Comparison of ENCODE assay signal across 13 mouse cellular contexts in genomic region chr16:57437523-57438287, GRCm38 (mm10).
DNase-seq lines count a peak whose midpoint lies in the region; ATAC-seq lines count a peak whose summit lies in the region.
"Had no signal": no experiment of that assay in that cellular context is flagged by ENCODE, and none has a peak within 500 bp of the region (broad histone marks: within the 10 kb centered on the region; RNA-seq: fewer than 3 reads in every experiment).

No protein-coding gene starts in this region.

- H3K4me1 ChIP-seq in hindbrain, embryonic 13.5 days (replicated peaks) = peaks cover 15% of the 10 kb centered on the region
- H3K4me1 ChIP-seq in hindbrain, embryonic 10.5 days (replicated peaks) = no peaks in the 10 kb centered on the region
- H3K4me1 ChIP-seq in embryonic facial prominence, embryonic 15.5 days = peaks cover 25% of the 10 kb centered on the region
- peaks cover 36% of the 10 kb centered on the region for H3K4me1 ChIP-seq in limb, embryonic 12.5 days (replicated peaks)

- no peaks in the 10 kb centered on the region for H3K9me3 ChIP-seq in hindbrain, embryonic 13.5 days
- no peaks in the 10 kb centered on the region for H3K9me3 ChIP-seq in hindbrain, embryonic 10.5 days
- no peaks in the 10 kb centered on the region for H3K9me3 ChIP-seq in embryonic facial prominence, embryonic 15.5 days (replicated peaks)
- no peaks in the 10 kb centered on the region for H3K9me3 ChIP-seq in limb, embryonic 12.5 days
- H3K9me3 ChIP-seq: lung, embryonic 15.5 days had no signal

- no peaks in the 10 kb centered on the region for H3K36me3 ChIP-seq in hindbrain, embryonic 13.5 days
- no peaks in the 10 kb centered on the region for H3K36me3 ChIP-seq in hindbrain, embryonic 10.5 days
- no peaks in the 10 kb centered on the region for H3K36me3 ChIP-seq in embryonic facial prominence, embryonic 15.5 days
- no peaks in the 10 kb centered on the region for H3K36me3 ChIP-seq in limb, embryonic 12.5 days
- H3K36me3 ChIP-seq: lung, embryonic 15.5 days had no signal

- H3K4me2 ChIP-seq in hindbrain, embryonic 13.5 days = no peak overlapping the region
- H3K4me2 ChIP-seq in embryonic facial prominence, embryonic 15.5 days (replicated peaks) = peak overlapping the region; percentile 8; the same call in 1 of the 2 replicates
- H3K4me2 ChIP-seq in limb, embryonic 12.5 days = peak overlapping the region; percentile 21; the same call in 1 of the 2 replicates
- H3K4me2 ChIP-seq: lung, embryonic 15.5 days had no signal

- H3K4me3 ChIP-seq in hindbrain, embryonic 13.5 days = no peak overlapping the region
- no peak overlapping the region for H3K4me3 ChIP-seq in hindbrain, embryonic 10.5 days
- no peak overlapping the region for H3K4me3 ChIP-seq in embryonic facial prominence, embryonic 15.5 days (replicated peaks)
- H3K4me3 ChIP-seq in limb, embryonic 12.5 days (replicated peaks) = no peak overlapping the region
- H3K4me3 ChIP-seq: left cerebral cortex, adult 2 months; lung, embryonic 15.5 days had no signal

- no peak for DNase-seq in hindbrain, embryonic 10.5 days (ENCODE audit: low spot score)
- peak; percentile 49 for DNase-seq in Muller cell, postnatal 12 days (ENCODE audit: inconsistent ontology term)
- no peak for DNase-seq in urinary bladder, adult 2 months (ENCODE audit: low spot score)
- DNase-seq in gastrocnemius, adult 8-10 months (ENCODE audit: low spot score in 2 of 2) = no peak
- DNase-seq in layer of hippocampus, adult 9-11 months = no peak
- DNase-seq: kidney, adult 18-20 months; thymus, postnatal 4 days had no signal

- WGBS in hindbrain, embryonic 13.5 days = 76% methylated on average over 11 of the region's 11 CpGs
- 89% methylated on average over 11 of the region's 11 CpGs for WGBS in hindbrain, embryonic 10.5 days
- WGBS in embryonic facial prominence, embryonic 15.5 days = 24% methylated on average over 11 of the region's 11 CpGs
- WGBS in limb, embryonic 12.5 days = 30% methylated on average over 11 of the region's 11 CpGs

- no peaks in the 10 kb centered on the region for H3K27me3 ChIP-seq in hindbrain, embryonic 13.5 days
- no peaks in the 10 kb centered on the region for H3K27me3 ChIP-seq in hindbrain, embryonic 10.5 days (ENCODE audit: insufficient read depth, poor library complexity, severe bottlenecking)
- no peaks in the 10 kb centered on the region for H3K27me3 ChIP-seq in embryonic facial prominence, embryonic 15.5 days
- H3K27me3 ChIP-seq in limb, embryonic 12.5 days = no peaks in the 10 kb centered on the region; the same call in 1 of the 2 replicates
- H3K27me3 ChIP-seq: lung, embryonic 15.5 days had no signal

- H3K27ac ChIP-seq in hindbrain, embryonic 13.5 days = no peak overlapping the region
- H3K27ac ChIP-seq in hindbrain, embryonic 10.5 days = no peak overlapping the region
- peak overlapping the region; percentile 87 for H3K27ac ChIP-seq in embryonic facial prominence, embryonic 15.5 days (replicated peaks)
- H3K27ac ChIP-seq in limb, embryonic 12.5 days = peak overlapping the region; percentile 85
- H3K27ac ChIP-seq: left cerebral cortex, adult 2 months; lung, embryonic 15.5 days had no signal

- H3K9ac ChIP-seq in hindbrain, embryonic 13.5 days = no peak overlapping the region
- H3K9ac ChIP-seq in embryonic facial prominence, embryonic 15.5 days = no peak overlapping the region
- no peak overlapping the region for H3K9ac ChIP-seq in limb, embryonic 12.5 days (replicated peaks)
- H3K9ac ChIP-seq: lung, embryonic 15.5 days had no signal

- ATAC-seq in hindbrain, embryonic 13.5 days (ENCODE audit: low FRiP score) = 0 out of 2 replicates have a peak, but pooled peaks have one; percentile 23
- peak; percentile 74 for ATAC-seq in embryonic facial prominence, embryonic 15.5 days (ENCODE audit: insufficient number of reproducible peaks, low FRiP score, low TSS enrichment, low read depth)
- ATAC-seq in limb, embryonic 12.5 days (ENCODE audit: insufficient number of reproducible peaks, insufficient read depth, low FRiP score, low TSS enrichment, low read depth) = no peak; the same call in 1 of the 2 replicates
- ATAC-seq: activated CD4-positive, CD25-positive, alpha-beta regulatory T cell, adult 4 months had no signal

Comparison
In these comparisons a context has a peak if more than half of its experiments do, and no peak if none do; other contexts are left out.
1. H3K27ac ChIP-seq: peak in embryonic facial prominence, embryonic 15.5 days (single experiment) and limb, embryonic 12.5 days (single experiment); none in hindbrain, embryonic 13.5 days (single experiment) and hindbrain, embryonic 10.5 days (single experiment).